Mouse (Mus musculus) mature B cell (primary cell): Measurements from ENCODE around the gene Arid5b.

ENCODE experiments used
- in situ Hi-C: fragments of 300-500 bp; cut with MboI; formaldehyde crosslinking; loops from 2 replicates; pipeline ENCODE4 v1.14.3; 2019

Arid5b gene

GRCm38 (mm10) chr10:68089435-68090196 lies 188.9 kb downstream of the Arid5b start:
- in situ Hi-C loops, result no loop called here

GRCm38 (mm10) chr10:68087722-68088121 lies 190.8 kb downstream of the Arid5b start:
- in situ Hi-C loops, result no loop called here

- in situ Hi-C loops, result no loop called here
Measured at GRCm38 (mm10) chr10:68086973-68087372, 191.6 kb downstream of the Arid5b start.

GRCm38 (mm10) chr10:68085574-68085973 lies 193.0 kb downstream of the Arid5b start:
- in situ Hi-C loops, result no loop called here

GRCm38 (mm10) chr10:68081712-68082111 lies 196.8 kb downstream of the Arid5b start:
- in situ Hi-C loops, result no loop called here

- in situ Hi-C loops, result no loop called here
Measured at GRCm38 (mm10) chr10:68079910-68080670, 198.4 kb downstream of the Arid5b start.

- in situ Hi-C loops, result no loop called here
Measured at GRCm38 (mm10) chr10:68078708-68079107, 199.8 kb downstream of the Arid5b start.

- in situ Hi-C loops, result no loop called here
Measured at GRCm38 (mm10) chr10:68075181-68075580, 203.4 kb downstream of the Arid5b start.

- in situ Hi-C loops, result no loop called here
Measured at GRCm38 (mm10) chr10:68074291-68074690, 204.2 kb downstream of the Arid5b start.

GRCm38 (mm10) chr10:68072626-68073025 lies 205.9 kb downstream of the Arid5b start:
- in situ Hi-C loops, result no loop called here

- in situ Hi-C loops, result no loop called here
Measured at GRCm38 (mm10) chr10:68071041-68071440, 207.5 kb downstream of the Arid5b start.

GRCm38 (mm10) chr10:68068426-68068825 lies 210.1 kb downstream of the Arid5b start:
- in situ Hi-C loops, result no loop called here

GRCm38 (mm10) chr10:68067961-68068360 lies 210.6 kb downstream of the Arid5b start:
- in situ Hi-C loops, result no loop called here

GRCm38 (mm10) chr10:68066173-68066572 lies 212.4 kb downstream of the Arid5b start:
- in situ Hi-C loops, result no loop called here

- in situ Hi-C loops, result no loop called here
Measured at GRCm38 (mm10) chr10:68064571-68064970, 214.0 kb downstream of the Arid5b start.

- in situ Hi-C loops, result no loop called here
Measured at GRCm38 (mm10) chr10:68063806-68064545, 214.6 kb downstream of the Arid5b start.

- in situ Hi-C loops, result no loop called here
Measured at GRCm38 (mm10) chr10:68061249-68061615, 217.3 kb downstream of the Arid5b start.

GRCm38 (mm10) chr10:68060590-68061248 lies 217.8 kb downstream of the Arid5b start:
- in situ Hi-C loops, result no loop called here

- in situ Hi-C loops, result no loop called here
Measured at GRCm38 (mm10) chr10:68058378-68058777, 220.2 kb downstream of the Arid5b start.

GRCm38 (mm10) chr10:68057841-68058240 lies 220.7 kb downstream of the Arid5b start:
- in situ Hi-C loops, result no loop called here

GRCm38 (mm10) chr10:68054706-68055105 lies 223.8 kb downstream of the Arid5b start:
- in situ Hi-C loops, result no loop called here

- in situ Hi-C loops, result no loop called here
Measured at GRCm38 (mm10) chr10:68054131-68054530, 224.4 kb downstream of the Arid5b start.
